Mouse (Mus musculus): ENCODE measurements around the gene Cep112. TPM values are rescaled to one million over a fixed set of nuclear protein-coding genes. Genes with fewer than 3 reads are reported as not detected.
A peak's percentile ranks its signal among the peaks of the same experiment; 100 is the strongest.
"Not testable (repeated sequence)": the region's sequence is repeated elsewhere in the genome, so short reads cannot be mapped to it uniquely, and the experiment has no call there.

The Cep112 gene
- total RNA-seq, 4 experiments from 2014 or later: 20.9 to 24.8 (median 24.1) TPM

DNA sequence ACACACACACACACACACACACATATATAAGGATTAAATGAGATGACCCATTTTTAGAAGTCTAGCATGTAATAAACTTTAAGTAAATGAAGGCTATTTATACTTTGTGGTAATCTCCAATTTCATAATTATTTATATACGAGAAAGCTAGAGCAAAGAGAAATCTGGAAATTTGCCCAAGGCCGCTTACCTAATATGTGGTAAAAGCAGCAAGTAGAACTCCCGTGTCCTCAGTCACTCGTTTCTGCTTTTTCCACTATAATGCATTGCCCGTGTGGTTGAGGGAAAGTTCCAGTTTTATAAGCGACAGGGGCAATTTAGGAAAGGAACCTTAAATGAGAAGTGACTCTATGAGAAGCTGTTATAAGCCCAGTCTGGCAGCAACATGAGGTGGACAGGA, 442.5 kb downstream of the Cep112 start:
- no peak for DNase-seq (ENCODE audit: low spot score in 2 of 2)

DNA sequence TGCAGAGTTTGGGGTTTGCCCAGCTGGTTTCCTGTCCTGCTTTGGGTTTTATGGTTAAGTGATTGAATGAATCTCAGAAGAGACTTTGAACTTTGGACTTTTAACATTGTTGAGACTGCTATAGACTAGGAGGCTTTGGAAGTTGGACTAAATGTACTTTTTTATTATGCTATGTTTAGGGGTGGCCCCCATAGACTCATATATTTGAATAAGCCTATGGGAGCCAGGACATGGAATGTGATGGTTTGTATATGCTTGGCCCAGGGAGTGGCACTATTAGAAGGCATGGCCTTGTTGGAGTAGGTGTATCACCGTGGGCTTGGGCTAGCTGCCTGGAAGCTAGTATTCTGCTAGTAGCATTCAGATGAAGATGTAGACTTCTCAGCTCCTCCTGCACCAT, 446.3 kb downstream of the Cep112 start:
- not testable (repeated sequence) for DNase-seq (ENCODE audit: low spot score in 2 of 2)

GRCm38 (mm10) chr11:108871748-108872147, 446.8 kb downstream of the Cep112 start:
- DNase-seq (ENCODE audit: low spot score in 2 of 2): no peak

- DNase-seq (ENCODE audit: low spot score in 2 of 2): no peak
These were observed 451.7 kb downstream of the Cep112 start for GRCm38 (mm10) chr11:108876633-108877205.

DNA sequence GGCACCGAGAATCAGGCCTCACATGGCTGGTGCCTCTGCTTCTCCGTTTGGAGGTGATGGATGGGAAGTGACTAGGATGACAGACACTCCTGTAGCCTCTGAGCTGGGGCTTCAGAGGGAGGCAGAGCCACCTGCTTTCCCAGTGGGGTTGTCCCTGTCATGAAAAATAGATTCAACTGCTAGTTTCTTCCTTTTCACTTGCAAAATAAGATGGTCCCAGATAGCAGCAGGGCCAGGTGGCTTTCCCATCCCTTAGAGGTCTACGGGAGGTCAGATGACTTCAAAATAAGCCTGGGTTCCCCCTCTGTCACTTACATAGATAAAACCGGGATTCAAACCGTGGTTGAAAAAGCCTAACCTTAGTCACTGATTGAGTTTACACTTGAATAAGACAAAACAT, 452.5 kb downstream of the Cep112 start:
- no peak for DNase-seq (ENCODE audit: low spot score in 2 of 2)

- no peak for DNase-seq (ENCODE audit: low spot score in 2 of 2)
These were observed 455.6 kb downstream of the Cep112 start for GRCm38 (mm10) chr11:108880546-108880945.

GRCm38 (mm10) chr11:108881662-108882061, 456.7 kb downstream of the Cep112 start:
- no peak for DNase-seq (ENCODE audit: low spot score in 2 of 2)

GRCm38 (mm10) chr11:108885276-108885896, 460.4 kb downstream of the Cep112 start:
- no peak for DNase-seq (ENCODE audit: low spot score in 2 of 2)

DNA sequence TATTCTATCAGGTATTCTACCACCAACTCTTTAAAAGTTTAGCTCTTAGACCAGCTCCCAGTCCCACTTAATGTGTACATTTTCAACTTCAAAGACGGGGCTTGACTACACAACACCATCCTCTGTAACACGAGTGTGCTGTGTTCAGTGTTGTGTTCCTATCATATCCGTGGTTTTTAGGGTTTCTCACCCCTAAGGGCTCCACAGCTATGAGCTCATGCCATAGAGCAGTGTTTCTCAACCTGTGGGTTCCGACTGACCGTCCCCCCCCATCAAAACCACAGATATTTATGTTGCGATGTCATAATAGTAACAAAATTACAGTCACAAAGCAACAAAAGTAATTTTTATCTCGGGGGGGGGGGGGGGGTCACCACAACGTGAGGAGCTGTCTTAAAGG, 461.1 kb downstream of the Cep112 start:
- no peak for DNase-seq (ENCODE audit: low spot score in 2 of 2)

DNA sequence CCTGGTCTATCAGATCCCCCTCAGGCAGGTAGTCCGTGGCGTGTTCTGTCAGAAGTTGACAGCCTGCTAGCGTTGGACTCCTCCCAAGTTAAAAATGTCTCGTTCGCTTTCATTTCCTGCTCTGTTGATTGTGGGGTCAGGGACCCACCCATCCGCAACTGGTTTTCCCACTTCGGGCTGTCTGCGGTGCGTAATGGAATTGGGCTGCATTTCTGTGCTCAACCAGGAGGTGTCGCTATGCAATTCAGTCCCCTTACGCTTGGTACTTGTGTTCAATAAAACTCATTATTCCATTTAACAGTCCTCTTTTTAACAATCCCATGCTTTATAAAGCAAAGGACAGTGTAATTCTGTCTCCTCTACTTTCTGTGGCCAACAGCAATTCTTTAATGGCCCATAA, 464.1 kb downstream of the Cep112 start:
- peak in 1 of 2 experiments; percentile 46 for DNase-seq (ENCODE audit: low spot score in 2 of 2)

DNA sequence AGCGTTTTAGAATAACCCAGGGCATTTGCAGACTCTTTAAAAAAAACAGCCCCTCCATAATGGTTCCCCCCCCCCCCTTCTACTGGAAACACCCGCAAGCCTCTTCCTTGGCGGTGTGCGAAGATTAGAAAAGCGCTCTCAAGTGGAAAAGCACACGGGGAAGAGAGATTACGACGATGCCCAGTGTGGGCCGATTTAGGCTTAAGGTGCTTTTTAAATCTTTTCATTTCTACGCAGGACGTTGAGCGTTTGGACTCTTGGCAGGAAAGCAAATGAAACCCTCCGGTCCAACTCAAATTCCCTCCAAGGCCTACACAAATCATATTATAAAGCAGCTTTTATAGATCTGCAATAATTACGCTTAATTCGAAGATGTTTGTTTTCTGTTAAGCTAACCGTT, 465.6 kb downstream of the Cep112 start:
- no peak for DNase-seq (ENCODE audit: low spot score in 2 of 2)

- DNase-seq (ENCODE audit: low spot score in 2 of 2): no peak
These were observed 466.3 kb downstream of the Cep112 start for GRCm38 (mm10) chr11:108891111-108891870.

- DNase-seq (ENCODE audit: low spot score in 2 of 2): no peak
These were observed 466.9 kb downstream of the Cep112 start for GRCm38 (mm10) chr11:108891871-108892380.

GRCm38 (mm10) chr11:108892406-108892805, 467.4 kb downstream of the Cep112 start:
- no peak for DNase-seq (ENCODE audit: low spot score in 2 of 2)

- DNase-seq (ENCODE audit: low spot score in 2 of 2): no peak
These were observed 468.3 kb downstream of the Cep112 start for GRCm38 (mm10) chr11:108893232-108893790.

DNA sequence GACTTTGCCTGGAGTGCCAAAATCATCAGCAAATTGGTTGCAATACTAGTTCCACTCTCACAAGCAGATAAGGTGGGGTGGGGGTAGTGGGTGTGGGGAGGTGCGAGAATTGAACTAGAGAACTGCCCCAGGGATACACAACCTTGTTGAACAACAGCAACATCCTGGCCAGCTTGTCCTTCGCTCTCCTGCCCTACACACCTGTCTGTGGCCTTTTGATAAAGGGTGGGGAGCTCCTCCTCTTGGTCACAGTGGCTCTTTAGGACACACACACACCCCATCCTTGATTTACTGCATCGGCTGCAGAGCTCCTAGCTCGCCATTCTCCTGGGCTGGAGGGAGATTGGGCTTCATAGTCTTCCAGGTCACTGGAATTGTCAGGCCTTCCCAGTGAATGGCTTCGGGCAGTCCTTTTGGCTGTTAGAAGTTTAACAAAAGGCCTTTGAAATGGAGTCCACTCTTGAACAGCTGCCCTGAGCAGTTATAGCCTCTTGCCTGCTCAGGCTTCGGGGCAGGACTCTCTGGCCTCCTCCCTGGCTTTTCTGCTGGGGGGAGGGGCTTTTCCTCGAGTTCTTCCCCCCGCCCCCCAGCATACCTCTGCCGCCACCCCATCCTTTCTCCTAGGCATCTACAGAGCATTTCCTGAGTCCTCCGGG, 469.0 kb downstream of the Cep112 start:
- no peak for DNase-seq (ENCODE audit: low spot score in 2 of 2)

- no peak for DNase-seq (ENCODE audit: low spot score in 2 of 2)
These were observed 472.0 kb downstream of the Cep112 start for GRCm38 (mm10) chr11:108897034-108897433.

- DNase-seq (ENCODE audit: low spot score in 2 of 2): no peak
These were observed 473.1 kb downstream of the Cep112 start for GRCm38 (mm10) chr11:108898063-108898462.

GRCm38 (mm10) chr11:108898483-108898882, 473.5 kb downstream of the Cep112 start:
- DNase-seq (ENCODE audit: low spot score in 2 of 2): no peak

- peak; percentile 55 to 60 for DNase-seq (ENCODE audit: low spot score in 2 of 2)
These were observed 475.9 kb downstream of the Cep112 start for GRCm38 (mm10) chr11:108900718-108901488.

DNA sequence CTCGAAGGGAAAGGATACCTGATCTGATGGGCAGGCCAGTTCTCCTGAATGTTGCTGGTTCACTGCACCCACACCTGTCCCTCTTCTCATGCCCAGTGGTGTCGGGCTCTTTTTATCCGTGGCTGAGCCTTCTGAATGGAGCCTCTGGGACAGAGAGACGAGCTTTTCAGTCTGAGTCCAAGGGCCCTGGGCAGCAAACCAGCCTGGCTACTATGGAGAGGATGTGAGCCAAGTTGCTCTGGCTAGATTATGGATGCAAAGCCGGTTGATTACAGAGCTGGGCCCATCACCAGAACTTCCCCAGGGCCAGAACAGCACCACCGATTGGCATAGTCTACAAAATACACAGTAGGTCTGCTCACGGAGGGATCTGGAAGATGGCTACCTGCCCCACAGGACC, 476.7 kb downstream of the Cep112 start:
- DNase-seq (ENCODE audit: low spot score in 2 of 2): peak in 1 of 2 experiments; percentile 47

Measured in layer of hippocampus, adult 8-10 months (tissue).